Mouse (Mus musculus) midbrain, embryonic 16.5 days (tissue): ENCODE data around the gene Rbm8a. TPM values are rescaled to one million over a fixed set of nuclear protein-coding genes. Genes with fewer than 3 reads are reported as not detected.

Experiments used
- ATAC-seq: fragments of 200-750 bp; cut with Nextera tagmentation; 2 replicates; pipeline ENCODE4 v1.8.0; 2017; ENCODE audit warnings: moderate TSS enrichment
- H3K27ac ChIP-seq: fragments of 300-500 bp; sonication (generic); 2 replicates; pipeline ENCODE4 v1.5.1; 2014; ENCODE audit warnings: mild to moderate bottlenecking, low read length, mixed read lengths
- H3K27me3 ChIP-seq: fragments of 300-500 bp; sonication (generic); 2 replicates; pipeline ENCODE4 v1.6.1; 2014; ENCODE audit warnings: low read depth, low read length, mixed read lengths; ENCODE audit not compliant: control insufficient read depth, insufficient read depth
- H3K36me3 ChIP-seq: fragments of 300-500 bp; sonication (generic); 2 replicates; pipeline ENCODE4 v1.6.1; 2014; ENCODE audit warnings: mild to moderate bottlenecking, low read length, moderate library complexity, mixed read lengths; ENCODE audit not compliant: control insufficient read depth, insufficient read depth
- H3K4me1 ChIP-seq: fragments of 300-500 bp; sonication (generic); 2 replicates; pipeline ENCODE4 v1.6.1; 2014; ENCODE audit warnings: mild to moderate bottlenecking, low read length, mixed read lengths; ENCODE audit not compliant: control insufficient read depth, insufficient read depth
- H3K4me2 ChIP-seq: fragments of 300-500 bp; sonication (generic); 2 replicates; pipeline ENCODE4 v1.6.1; 2014; ENCODE audit warnings: mild to moderate bottlenecking, low read length, mixed read lengths
- H3K4me3 ChIP-seq: fragments of 300-500 bp; sonication (generic); 2 replicates; pipeline ENCODE4 v1.5.1; 2014; ENCODE audit warnings: low read depth, mild to moderate bottlenecking, low read length, moderate library complexity, mixed read lengths
- H3K9ac ChIP-seq: fragments of 300-500 bp; sonication (generic); 2 replicates; pipeline ENCODE4 v1.6.1; 2014; ENCODE audit warnings: low read depth, low read length, mixed read lengths
- H3K9me3 ChIP-seq: fragments of 300-500 bp; sonication (generic); replicated peaks from 2 replicates; pipeline ENCODE4 v1.6.1; 2014; ENCODE audit warnings: mild to moderate bottlenecking, low read length, mixed read lengths; ENCODE audit not compliant: control insufficient read depth, poor library complexity, severe bottlenecking
- WGBS: fragments of 180-500 bp; shearing (Covaris S2); extraction: QIAGEN DNeasy Blood & Tissue Kit; methylation state at CpG from one replicate; pipeline ENCODE4 v1.1.7; 2014; 5-methylcytosine and 5-hydroxymethylcytosine counted together
- polyA plus RNA-seq: library from polyadenylated mRNA; unstranded; fragments of >200 nt; fragmentation: Nextera tagmentation; extraction: Ambion mirVana; gene quantifications from 2 replicates; pipeline ENCODE4 v1.2.1, GENCODE M21; 2015

Gene Rbm8a
- 118 and 123 TPM in 2 replicates for polyA plus RNA-seq

DNA sequence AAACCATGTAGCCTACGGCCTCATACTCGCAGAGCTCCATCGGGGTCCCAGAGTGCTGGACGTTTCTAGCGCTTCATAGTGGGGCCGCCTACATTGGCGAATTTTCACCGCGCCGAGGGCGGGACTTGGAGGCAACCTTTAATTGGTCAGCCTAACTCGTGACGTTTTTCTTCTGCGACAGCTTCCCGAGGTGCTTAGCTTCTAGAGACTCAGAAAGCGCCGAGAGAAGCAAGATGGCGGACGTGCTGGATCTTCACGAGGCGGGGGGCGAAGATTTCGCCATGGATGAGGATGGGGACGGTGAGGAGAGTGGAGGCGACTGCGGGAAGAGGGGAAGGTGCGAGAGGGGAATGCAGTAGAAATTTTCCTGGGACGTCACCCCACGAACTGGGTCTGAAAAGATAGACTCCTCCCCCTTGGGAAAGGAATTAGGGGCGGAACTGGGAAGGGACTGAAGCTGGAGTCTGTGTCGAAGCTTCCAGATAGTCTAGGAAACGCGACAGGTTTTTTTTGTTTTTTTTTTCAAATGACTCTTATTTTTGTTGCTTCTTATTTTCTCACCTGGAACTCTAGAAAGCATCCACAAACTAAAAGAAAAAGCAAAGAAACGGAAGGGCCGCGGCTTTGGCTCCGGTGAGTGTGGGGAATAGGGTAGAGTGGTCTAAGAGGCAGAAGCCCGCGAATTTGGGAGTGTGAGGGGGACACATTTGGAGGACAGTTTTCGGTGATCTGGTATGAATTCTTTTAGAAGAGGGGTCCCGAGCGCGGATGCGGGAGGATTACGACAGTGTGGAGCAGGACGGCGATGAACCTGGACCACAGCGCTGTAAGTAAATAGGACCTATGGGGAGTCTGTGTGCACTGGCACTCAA lies at the start of gene Rbm8a:
Gene Rbm8a, plus strand, starts transcription at position 205 of the 872 bp plus-strand sequence.
- peak; percentile 96 for ATAC-seq
- WGBS: under 1% methylated on average over 48 of the region's 48 CpGs
- Histone ChIP-seq H3K9ac (peak within 1 kb of the TSS; percentile 75), H3K4me3 (peak within 1 kb of the TSS; percentile 59), H3K27me3 (no peaks in the 10 kb centered on the region), H3K9me3 (no peaks in the 10 kb centered on the region), H3K4me1 (peaks cover 18% of the 10 kb centered on the region), H3K27ac (peak within 1 kb of the TSS; percentile 72), H3K36me3 (peaks cover 6% of the 10 kb centered on the region; the same call in 1 of the 2 replicates), H3K4me2 (peak within 1 kb of the TSS; percentile 84)

DNA sequence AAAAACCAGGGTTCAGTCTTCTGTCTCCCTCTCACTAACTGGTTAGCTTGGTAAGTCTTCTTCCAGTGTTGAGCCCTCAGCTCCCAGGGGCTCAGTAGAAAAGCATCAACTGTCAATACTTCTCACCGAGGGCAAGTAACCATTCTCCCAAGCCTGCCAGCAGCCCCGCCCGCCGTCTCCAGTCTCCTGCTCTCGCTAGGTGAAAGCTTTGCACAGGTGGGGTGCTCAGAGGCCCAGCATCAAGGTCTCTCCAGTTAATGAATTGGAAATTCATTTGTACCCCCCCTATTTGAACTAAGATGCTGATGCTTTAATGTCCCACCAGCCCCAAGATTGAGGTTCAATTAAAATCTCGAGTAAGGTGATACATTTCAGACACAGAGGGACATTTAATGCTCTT lies 48.6 kb upstream of the Rbm8a start:
- H3K36me3 ChIP-seq: no peaks in the 10 kb centered on the region
- H3K9me3 ChIP-seq: no peaks in the 10 kb centered on the region
- ATAC-seq: no peak
- peaks cover 7% of the 10 kb centered on the region for H3K4me1 ChIP-seq
- H3K9ac ChIP-seq: no peak overlapping the region; the same call in 1 of the 2 replicates
- 50% methylated on average over 6 of the region's 6 CpGs for WGBS
- 0 out of 2 replicates have a peak, but pooled peaks cover 2% of the 10 kb centered on the region for H3K27me3 ChIP-seq
- no peak overlapping the region for H3K27ac ChIP-seq
- no peak overlapping the region; the same call in 1 of the 2 replicates for H3K4me2 ChIP-seq
- H3K4me3 ChIP-seq: no peak overlapping the region

DNA sequence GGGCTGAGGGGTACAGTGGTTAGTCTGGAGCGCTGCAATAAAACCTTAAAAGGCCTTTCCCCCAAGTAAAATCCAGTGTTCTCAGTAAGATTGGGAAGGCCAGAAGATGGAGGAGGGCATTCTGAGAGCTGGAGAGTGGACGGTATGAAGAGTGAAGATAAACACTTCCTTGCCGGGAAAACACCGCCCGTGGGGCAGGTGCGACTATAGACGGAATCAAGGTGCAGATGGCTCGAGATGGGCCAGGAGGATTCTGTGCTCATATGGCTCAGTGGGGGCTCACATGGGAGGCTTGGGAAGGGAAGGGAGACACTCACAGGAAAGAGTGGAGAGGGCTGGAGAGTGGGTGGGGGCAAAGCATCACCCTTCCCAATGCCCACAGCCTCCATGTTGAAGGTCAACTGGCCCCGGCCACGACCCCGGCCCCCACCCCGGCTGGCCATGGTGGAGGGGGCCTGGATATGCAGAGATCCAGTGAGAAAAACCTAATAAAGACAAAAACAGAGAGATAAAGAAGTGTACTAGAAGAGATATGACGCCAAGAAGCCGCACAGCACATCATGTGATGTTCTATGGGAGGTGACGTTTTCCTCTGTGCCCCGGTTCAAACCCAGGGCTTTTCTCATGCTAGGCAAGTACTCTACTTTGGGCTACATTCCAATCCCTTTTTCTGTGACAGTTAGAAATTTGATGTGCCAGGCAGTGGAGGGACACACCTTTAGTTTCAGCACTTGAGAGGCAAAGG lies 47.8 kb upstream of the Rbm8a start:
- no peaks in the 10 kb centered on the region for H3K36me3 ChIP-seq
- WGBS: 86% methylated on average over 16 of the region's 16 CpGs
- 0 out of 2 replicates have a peak, but pooled peaks cover 2% of the 10 kb centered on the region for H3K27me3 ChIP-seq
- no peak overlapping the region for H3K9ac ChIP-seq
- no peak for ATAC-seq
- no peak overlapping the region for H3K4me3 ChIP-seq
- H3K9me3 ChIP-seq: no peaks in the 10 kb centered on the region
- peaks cover 7% of the 10 kb centered on the region for H3K4me1 ChIP-seq
- H3K27ac ChIP-seq: no peak overlapping the region
- H3K4me2 ChIP-seq: no peak overlapping the region

DNA sequence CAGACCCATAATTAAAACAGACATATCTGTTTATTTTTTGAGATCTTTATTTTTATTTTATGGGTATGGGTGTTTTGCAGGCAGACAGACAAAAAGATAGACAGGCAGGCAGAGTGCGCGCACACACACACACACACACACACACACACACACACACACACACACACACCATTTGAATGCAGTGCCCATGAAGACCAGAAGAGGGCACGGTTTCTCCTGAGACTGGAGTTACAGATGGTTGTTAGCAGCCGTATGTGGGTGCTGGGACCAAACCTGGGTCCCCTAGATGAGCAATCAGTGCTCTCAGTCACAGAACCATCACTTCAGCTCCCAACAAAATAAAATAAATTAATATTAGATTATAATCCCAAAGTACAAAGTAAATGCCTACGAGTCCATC lies 46.3 kb upstream of the Rbm8a start:
- H3K27me3 ChIP-seq: 0 out of 2 replicates have a peak, but pooled peaks cover 2% of the 10 kb centered on the region
- no peaks in the 10 kb centered on the region for H3K9me3 ChIP-seq
- H3K36me3 ChIP-seq: no peaks in the 10 kb centered on the region
- no peak overlapping the region for H3K4me3 ChIP-seq
- no peak overlapping the region for H3K4me2 ChIP-seq
- no peak overlapping the region for H3K9ac ChIP-seq
- no peak for ATAC-seq
- H3K27ac ChIP-seq: no peak overlapping the region
- 94% methylated on average over 5 of the region's 5 CpGs for WGBS
- peaks cover 7% of the 10 kb centered on the region for H3K4me1 ChIP-seq

DNA sequence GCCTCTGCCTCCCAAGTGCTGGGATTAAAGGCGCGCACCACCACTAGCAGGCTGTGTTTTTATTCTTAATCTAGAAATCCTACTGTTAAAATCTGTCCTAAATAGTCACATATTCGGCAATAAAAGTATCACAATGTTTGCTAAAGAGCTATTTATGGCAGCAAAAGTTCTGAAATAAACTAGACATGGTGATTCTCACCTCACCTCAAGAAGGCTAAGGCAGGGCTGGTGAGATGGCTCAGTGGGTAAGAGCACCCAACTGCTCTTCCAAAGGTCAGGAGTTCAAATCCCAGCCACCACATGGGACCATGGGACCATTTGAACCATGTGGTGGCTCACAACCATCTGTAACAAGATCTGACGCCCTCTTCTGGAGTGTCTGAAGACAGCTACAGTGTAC lies 39.1 kb upstream of the Rbm8a start:
- H3K27me3 ChIP-seq: no peaks in the 10 kb centered on the region
- H3K36me3 ChIP-seq: no peaks in the 10 kb centered on the region
- WGBS: 83% methylated on average over 4 of the region's 4 CpGs
- H3K4me3 ChIP-seq: no peak overlapping the region
- no peak overlapping the region for H3K4me2 ChIP-seq
- H3K4me1 ChIP-seq: peaks cover 20% of the 10 kb centered on the region
- no peak overlapping the region for H3K9ac ChIP-seq
- no peak overlapping the region for H3K27ac ChIP-seq
- no peaks in the 10 kb centered on the region for H3K9me3 ChIP-seq
- ATAC-seq: no peak

DNA sequence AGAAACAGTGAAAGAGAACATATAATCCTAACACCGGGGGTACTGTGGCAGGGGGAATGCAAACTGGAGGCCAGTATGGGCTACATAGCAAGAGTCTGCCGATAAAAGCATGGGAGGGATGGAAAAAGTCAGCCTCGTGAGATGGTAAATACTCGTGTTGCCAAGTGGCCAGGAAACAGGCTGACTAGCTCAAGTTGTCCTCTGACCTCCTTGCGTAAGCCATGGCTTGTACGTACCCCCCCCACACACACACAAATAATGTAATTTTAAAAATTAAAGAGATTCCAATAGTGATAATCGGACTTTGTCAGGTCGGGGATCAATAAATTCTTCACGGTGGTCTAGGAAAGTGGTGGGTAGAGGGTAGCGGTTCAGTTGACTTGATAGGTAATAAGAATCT lies 36.4 kb upstream of the Rbm8a start:
- 1% methylated on average over 10 of the region's 10 CpGs for WGBS
- H3K9ac ChIP-seq: peak overlapping the region; percentile 78
- no peaks in the 10 kb centered on the region for H3K36me3 ChIP-seq
- no peaks in the 10 kb centered on the region for H3K9me3 ChIP-seq
- peak overlapping the region; percentile 68 for H3K4me3 ChIP-seq
- H3K27ac ChIP-seq: peak overlapping the region; percentile 83
- ATAC-seq: no peak
- H3K4me2 ChIP-seq: peak overlapping the region; percentile 95
- no peaks in the 10 kb centered on the region for H3K27me3 ChIP-seq
- peaks cover 33% of the 10 kb centered on the region for H3K4me1 ChIP-seq

DNA sequence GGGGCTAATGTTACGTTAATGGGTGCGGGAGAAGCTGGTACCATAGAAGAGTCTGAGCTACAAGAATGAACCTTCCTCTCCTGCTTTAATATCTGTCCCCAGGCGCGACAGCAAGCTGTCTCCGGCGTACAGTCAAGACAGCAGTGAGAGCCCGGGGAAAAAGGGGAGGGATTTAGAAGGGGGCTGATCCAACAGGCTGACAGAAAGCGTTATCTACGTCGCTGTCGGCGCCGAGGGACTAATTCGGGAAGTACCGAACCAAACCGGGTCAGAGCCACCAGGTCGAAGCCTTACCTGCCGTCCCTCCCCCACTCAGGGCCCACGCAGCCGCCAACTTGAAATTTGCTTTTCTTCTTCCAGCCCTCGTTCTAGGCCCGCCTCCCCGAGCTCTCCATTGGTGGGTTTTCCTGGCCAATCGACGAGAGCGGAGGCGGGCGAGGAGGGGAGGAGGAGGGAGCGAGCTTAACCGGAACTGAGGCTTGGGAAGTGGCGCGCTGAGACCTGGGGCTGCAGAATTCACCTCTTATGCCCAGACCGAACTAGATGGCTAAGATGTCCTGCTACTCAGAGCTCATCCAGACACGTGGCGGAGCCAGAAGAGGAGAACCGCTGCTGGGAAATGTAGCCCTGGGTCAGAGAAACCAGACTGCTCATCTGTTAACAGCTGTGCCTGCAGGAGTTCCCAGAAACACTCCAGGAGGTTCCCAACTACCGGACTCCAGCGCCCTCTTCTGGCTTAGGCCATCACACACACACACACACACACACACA lies 35.8 kb upstream of the Rbm8a start, which contains the start of gene Polr3gl:
Gene Polr3gl, minus strand, starts transcription at position 392 of the 771 bp plus-strand sequence.
- no peaks in the 10 kb centered on the region for H3K36me3 ChIP-seq
- H3K27me3 ChIP-seq: no peaks in the 10 kb centered on the region
- no peaks in the 10 kb centered on the region for H3K9me3 ChIP-seq
- H3K4me3 ChIP-seq: peak within 1 kb of the TSS; percentile 68
- peak; percentile 86 for ATAC-seq
- WGBS: 0% methylated on average over 36 of the region's 38 CpGs
- H3K4me1 ChIP-seq: peaks cover 39% of the 10 kb centered on the region
- H3K4me2 ChIP-seq: peak within 1 kb of the TSS; percentile 95
- H3K9ac ChIP-seq: peak within 1 kb of the TSS; percentile 78
- peak within 1 kb of the TSS; percentile 83 for H3K27ac ChIP-seq

DNA sequence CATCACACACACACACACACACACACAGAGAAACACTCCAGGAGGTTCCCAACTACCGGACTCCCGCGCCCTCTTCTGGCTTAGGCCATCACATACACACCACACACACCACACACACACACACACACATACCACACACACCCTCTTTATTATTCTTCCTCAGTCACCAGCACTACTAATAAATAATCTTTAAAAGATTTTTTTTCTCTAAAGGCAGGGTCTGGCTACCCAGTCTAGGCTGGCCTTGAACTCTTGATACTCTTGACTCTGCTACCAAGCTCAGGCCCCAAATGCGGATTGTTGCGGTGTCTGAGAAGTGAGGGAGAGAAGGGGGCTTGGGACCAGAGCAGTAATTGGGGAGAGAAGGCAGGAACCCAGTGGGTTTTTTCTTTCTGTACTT lies 34.9 kb upstream of the Rbm8a start:
- H3K4me1 ChIP-seq: peaks cover 42% of the 10 kb centered on the region
- H3K9me3 ChIP-seq: no peaks in the 10 kb centered on the region
- H3K36me3 ChIP-seq: no peaks in the 10 kb centered on the region
- H3K27ac ChIP-seq: no peak overlapping the region
- no peaks in the 10 kb centered on the region for H3K27me3 ChIP-seq
- H3K4me2 ChIP-seq: no peak overlapping the region
- H3K4me3 ChIP-seq: no peak overlapping the region
- no peak for ATAC-seq
- H3K9ac ChIP-seq: no peak overlapping the region
- 80% methylated on average over 5 of the region's 5 CpGs for WGBS
